Mouse (Mus musculus) monocyte, adult 5-6 weeks (primary cell): Measurements from ENCODE around the gene Rdm1. TPM values are rescaled to one million over a fixed set of nuclear protein-coding genes. Genes with fewer than 3 reads are reported as not detected.

Experiments used
- ATAC-seq: fragments of 153-309, 156-312 bp; replicated peaks from 2 replicates; pipeline ENCODE4 v1.8.0; 2017; ENCODE audit warnings: mild to moderate bottlenecking; ENCODE audit not compliant: low TSS enrichment, insufficient number of reproducible peaks, severe bottlenecking, poor library complexity, low FRiP score
- total RNA-seq: library from RNA; stranded (forward); fragments of 200-1000, 200-491, 200-594 nt; gene quantifications from 3 replicates; pipeline ENCODE4 v1.2.3, GENCODE M21; 2017

Gene Rdm1
- total RNA-seq, 1 experiment from 2014 or later = 9.4 TPM

- no peak for ATAC-seq
Measured at GRCm38 (mm10) chr11:101671255-101671654, 44.3 kb downstream of the Rdm1 start.

GRCm38 (mm10) chr11:101673010-101673642 is 46.1 kb downstream of the Rdm1 start:
- no peak for ATAC-seq

DNA sequence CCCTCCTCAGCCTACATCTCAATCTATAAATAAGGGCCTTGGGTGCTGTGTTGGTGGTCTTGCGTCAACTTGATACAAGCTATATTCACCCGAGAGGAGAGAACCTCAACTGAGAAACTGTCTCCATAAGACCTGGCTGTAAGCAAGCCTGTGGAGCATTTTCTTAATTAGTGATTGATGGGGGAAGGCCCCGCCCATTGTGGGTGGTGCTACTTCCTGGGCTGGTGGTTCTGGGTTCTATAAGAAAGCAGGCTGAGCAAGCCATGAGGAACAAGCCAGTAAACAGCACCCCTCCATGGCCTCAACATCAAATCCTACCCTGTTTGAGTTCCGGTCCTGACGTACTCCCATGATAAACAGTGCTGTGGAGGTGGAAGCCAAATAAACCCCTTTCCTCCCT is 47.1 kb downstream of the Rdm1 start:
- ATAC-seq = no peak

- no peak for ATAC-seq
Measured at GRCm38 (mm10) chr11:101675349-101675748, 48.4 kb downstream of the Rdm1 start.

DNA sequence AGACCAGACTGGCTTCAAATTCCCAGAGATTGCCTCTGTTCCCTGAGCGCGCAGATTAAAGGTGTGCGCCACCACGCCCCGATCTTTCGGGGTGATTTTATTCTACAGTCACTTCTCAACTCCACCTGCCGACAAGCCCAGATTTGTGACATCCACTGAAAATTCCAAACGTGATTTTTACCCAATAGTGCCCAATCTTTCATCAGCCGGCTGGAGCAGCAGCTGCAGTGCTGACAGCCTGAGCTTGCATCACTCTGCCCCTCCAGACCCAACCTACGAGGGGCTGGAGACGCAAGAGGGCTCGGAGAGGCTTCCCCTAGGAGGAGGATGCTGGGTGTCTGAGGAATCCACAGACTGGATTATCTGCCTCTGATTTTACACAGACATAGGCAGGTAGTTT is 50.7 kb downstream of the Rdm1 start:
- no peak for ATAC-seq

GRCm38 (mm10) chr11:101678770-101679169 is 51.8 kb downstream of the Rdm1 start:
- no peak for ATAC-seq

- ATAC-seq = no peak
Measured at GRCm38 (mm10) chr11:101679907-101680306, 52.9 kb downstream of the Rdm1 start.

DNA sequence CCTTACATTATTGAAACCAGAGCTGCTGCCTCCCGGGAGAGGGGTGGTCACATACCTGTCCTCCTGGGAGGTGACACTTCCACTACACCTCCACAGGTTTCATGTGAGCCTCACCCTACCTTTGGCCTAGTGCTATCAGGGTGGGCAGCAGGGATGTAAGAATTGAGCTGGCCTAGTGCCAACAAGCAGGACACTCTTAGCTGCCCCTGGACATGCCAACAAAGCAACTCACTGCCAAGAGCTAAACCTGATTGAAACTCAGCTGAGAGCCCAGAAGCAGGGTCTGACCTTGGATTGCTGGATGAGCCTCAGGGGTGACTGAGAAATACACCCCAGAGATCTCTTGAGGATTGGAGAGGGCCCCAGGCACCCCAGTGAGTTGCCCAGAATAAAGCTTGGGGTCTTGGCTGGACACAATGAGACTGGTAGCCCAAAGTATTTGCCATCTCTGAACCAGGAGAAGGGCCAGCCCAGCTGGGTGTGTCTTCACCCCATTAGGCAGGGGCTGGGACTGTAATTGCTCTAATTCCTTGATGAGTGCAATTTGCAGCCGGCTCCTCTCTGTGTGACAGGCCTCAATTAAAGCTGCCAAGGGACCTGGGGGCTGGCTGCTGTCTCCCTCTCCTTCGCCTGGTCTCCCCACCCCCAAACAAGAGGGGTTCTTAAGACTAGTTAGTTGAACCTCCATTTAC is 53.8 kb downstream of the Rdm1 start:
- no peak for ATAC-seq

DNA sequence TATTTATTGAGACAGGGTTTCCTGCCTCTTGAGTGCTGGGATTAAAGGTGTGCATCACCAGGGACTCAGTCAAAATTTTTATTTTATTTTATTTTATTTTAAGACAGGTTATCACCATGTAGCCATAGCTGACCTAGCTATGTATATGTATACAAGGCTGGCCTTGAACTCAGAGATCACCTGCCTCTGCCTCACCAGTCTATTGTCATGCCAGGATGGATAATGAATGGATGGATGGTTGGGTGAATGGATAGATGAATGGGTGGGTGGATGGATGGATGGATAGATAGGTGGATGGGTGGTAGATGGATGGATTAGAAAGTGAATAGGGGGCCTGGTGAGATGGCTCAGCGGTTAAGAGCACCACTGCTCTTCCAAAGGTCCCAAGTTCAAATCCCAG is 55.0 kb downstream of the Rdm1 start:
- ATAC-seq = no peak

DNA sequence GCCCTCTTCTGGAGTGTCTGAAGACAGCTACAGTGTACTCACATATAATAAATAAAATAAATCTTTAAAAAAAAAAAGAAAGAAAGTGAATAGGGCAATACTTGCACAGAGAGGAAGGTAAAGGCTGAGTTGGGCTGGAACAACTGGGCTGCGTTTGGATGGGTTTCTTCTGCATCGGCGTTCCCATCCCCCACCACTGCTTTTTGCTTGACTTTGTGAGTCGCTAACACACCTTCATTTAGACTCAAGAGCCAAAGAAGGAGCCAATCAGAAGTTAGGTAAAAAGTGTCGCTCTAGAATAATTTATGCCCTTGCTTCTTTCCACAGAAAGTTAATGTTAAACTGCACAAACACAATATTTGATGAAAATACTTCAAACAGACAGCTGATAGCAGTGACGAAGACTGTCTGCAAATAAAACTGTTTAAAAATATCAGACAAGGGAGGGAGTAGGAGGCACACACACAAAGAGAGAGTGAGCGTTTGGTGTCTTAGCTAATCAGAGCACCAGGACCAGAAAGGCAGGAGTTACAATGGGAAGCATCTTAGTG is 55.5 kb downstream of the Rdm1 start:
- no peak for ATAC-seq

Other genes with a start within 250 kb of the Rdm1 start
- gene Aarsd1, start 209.6 kb upstream of the Rdm1 start, total RNA-seq = 15.4 to 24.5 TPM (median 20.8 TPM) in 3 replicates
- gene Gm27029, start 202.4 kb upstream of the Rdm1 start, total RNA-seq = 5.1 TPM in 1 of 3 replicates, not detected in the others
- 5.2 to 9.8 TPM (median 8.1 TPM) in 3 replicates for gene Rundc1, start 202.1 kb upstream of the Rdm1 start, total RNA-seq
- 2.7 TPM in 1 of 3 replicates, not detected in the others for gene Ptges3l, start 201.9 kb upstream of the Rdm1 start, total RNA-seq
- gene Rpl27, start 184.9 kb upstream of the Rdm1 start, total RNA-seq = 465 to 1,168 TPM (median 1,010 TPM) in 3 replicates
- gene Ifi35, start 178.8 kb upstream of the Rdm1 start, total RNA-seq = 65.6 to 68.1 TPM (median 67.1 TPM) in 3 replicates
- not detected in 3 replicates for gene Rnd2, start 162.2 kb upstream of the Rdm1 start, total RNA-seq
- 13.9 to 14.1 TPM (median 13.9 TPM) in 3 replicates for gene Vat1, start 161.0 kb upstream of the Rdm1 start, total RNA-seq
- gene Brca1, start 75.2 kb upstream of the Rdm1 start, total RNA-seq = 2.9 to 8.0 TPM (median 5.2 TPM) in 3 replicates
- 67.9 to 104 TPM (median 83.1 TPM) in 3 replicates for gene Nbr1, start 75.0 kb upstream of the Rdm1 start, total RNA-seq
- 10.7 to 18.1 TPM (median 15.4 TPM) in 3 replicates for gene Tmem106a, start 45.0 kb upstream of the Rdm1 start, total RNA-seq
- not detected in 3 replicates for gene Gm11634, start 27.9 kb upstream of the Rdm1 start, total RNA-seq
- 19.6 to 120 TPM (median 27.2 TPM) in 3 replicates for gene Arl4d, start 38.3 kb downstream of the Rdm1 start, total RNA-seq
- 45.9 to 64.3 TPM (median 49.0 TPM) in 3 replicates for gene Dhx8, start 105.7 kb downstream of the Rdm1 start, total RNA-seq
- gene Etv4, start 158.2 kb downstream of the Rdm1 start, total RNA-seq = not detected in 3 replicates